Mouse (Mus musculus) embryo, embryonic 11 days (tissue): ENCODE results near the gene Sult2a8.
"Not testable (repeated sequence)": the region's sequence is repeated elsewhere in the genome, so short reads cannot be mapped to it uniquely, and the experiment has no call there.

Experiments used
- DNase-seq: peaks from one replicate; pipeline ENCODE4 v3.0.0-alpha.2; 2015

Gene Sult2a8

DNA sequence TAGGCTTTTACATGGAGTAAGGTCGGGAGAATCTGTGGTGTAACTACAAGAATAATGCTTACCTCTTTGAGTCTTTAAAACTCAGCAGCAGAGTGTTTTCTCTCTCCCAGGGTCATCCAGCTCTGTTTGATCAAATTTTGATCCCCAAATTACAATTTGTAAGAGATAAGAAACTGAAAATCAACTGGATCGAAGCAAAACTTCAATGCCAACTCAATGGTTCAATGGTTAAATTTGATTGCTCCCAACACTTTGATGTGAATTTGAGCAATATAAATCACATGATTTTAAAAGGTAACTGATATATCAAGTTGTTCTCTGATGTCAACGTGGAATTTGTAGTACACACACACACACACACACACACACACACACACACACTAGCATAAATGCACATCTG is at the start of gene Sult2a8:
Sult2a8 (minus strand) TSS at position 236 of the 400 bp plus-strand sequence.
- DNase-seq = no peak

DNA sequence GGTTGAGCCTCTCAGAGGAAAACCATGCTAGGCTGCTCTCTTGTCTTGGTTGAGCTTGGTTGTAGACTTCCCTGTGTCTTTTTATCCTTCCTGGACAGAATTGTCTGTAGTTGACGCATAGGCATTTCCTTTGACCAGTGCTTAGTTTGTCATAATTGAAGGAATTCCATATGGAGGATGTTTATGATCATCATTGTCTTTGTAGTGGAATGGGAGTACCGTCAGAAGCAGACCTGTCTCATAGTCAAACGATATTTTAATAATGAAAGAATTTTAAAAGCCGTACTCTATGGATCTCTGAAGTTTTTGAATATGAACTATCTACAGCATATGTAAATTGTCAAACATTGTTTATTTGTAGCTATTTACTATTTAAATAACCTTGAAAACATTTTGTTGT is 47.6 kb upstream of the Sult2a8 start, which contains the start of gene Sult2a7:
Sult2a7 (minus strand) TSS at position 101 of the 400 bp plus-strand sequence.
- no peak for DNase-seq

DNA sequence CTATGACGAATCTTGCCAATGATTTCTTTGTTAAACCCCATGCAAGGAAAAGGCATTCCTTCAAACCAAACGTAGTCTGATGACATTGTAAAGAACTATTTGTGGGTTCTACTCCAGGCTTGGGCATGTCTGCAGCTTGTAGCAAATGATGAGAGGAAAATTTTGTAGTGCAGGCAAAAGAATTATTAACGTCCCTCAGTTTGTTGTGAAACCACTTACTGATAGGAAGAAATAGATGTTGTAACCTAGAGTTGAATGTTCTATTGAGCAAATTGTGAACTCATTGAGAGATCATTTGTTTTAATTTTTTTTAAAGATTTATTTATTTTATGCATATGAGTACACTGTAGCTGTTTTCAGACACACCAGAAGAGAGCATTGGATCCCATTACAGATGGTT is 46.3 kb upstream of the Sult2a8 start:
- DNase-seq = no peak

DNA sequence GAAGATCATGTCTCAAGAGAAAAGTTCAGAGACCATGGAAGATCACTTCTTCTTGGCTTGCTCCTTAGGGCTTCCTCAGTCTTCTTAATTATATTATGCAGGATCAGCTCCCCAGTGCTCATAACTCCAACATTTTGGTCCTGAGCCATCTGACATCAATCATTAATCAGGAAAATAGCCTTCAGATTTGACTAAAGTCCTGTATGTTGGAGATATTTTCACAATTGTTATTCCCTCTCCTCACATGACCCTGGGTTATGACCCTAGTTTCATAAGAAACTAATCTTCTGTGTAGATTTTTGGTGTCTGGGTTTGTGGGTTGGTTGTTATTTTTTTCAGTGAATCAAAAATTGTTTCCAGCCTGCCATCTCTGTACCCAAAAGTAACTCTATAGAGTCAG is 7.0 kb downstream of the Sult2a8 start:
- DNase-seq = no peak

DNA sequence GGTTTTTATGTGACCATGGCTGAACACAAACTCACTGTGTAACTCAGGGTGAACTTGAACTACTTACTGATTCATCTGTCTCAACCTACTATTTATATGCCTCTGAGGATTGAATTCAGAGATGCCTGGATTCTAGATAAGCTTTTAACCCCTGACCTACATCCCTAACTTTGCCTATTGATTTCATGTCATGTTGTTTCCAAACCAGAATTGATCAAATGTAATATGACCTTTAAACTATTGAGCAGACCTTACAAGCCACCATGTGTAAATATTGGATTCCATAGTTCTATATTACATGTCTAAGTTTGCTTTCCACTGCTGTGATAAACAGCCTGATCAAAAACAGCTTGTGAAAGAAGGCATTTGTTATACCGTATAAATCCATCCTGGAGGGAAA is 8.1 kb downstream of the Sult2a8 start:
- no peak for DNase-seq

DNA sequence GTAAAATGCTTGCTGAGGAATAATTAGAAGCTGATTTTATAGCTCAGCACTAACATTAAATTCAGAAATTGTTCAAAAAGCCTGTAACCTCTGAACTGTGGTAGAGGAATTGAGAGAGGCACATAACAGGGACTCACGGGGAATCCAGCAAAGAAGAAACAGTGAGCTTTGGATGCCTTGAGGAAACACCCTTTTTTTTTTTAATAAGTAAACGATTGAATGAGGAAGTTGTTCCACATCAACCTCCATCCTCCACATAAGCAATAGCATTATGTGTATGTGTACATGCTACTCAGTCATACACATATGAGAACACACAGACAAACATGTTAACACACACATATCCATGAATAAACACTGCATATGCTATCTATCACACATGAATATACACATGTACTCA is 8.5 kb downstream of the Sult2a8 start:
- no peak for DNase-seq

DNA sequence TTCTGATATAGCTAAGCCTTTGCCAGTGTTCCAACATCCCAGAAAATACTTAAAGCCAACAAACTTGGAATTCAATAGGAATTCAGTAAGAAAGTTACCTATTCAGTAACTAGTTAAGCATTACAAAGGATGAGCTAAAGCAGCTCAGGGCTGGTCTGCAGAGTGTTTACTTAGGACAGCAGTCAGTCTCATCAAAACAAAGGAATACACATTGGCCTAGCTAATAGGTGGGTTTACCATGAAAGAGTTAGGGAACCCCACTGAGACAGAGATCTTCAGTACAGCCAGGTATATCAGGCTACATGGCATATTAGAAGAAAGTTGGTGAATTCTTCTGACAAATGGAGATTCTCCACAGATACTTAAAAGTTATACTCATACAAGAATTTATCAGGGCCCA is 47.2 kb downstream of the Sult2a8 start:
- not testable (repeated sequence) for DNase-seq

DNA sequence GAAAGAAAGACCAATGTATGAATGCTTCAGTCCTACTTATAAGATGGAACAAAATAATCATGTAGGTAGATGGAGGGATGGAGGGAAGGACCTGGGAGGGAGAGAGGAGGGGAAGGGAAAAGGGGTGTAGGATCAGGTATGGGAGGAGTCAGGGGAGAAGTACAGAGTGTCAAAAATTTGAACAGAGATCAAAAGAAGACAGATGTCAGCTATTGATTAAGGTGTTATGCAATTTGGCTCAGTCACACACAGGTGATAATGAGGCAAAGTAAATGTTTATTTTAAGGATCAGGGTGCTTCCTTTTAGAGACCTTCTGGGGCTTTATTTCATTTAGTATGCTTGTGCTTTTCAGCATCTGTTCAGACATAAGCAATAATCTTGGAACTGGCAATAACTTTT is 50.1 kb downstream of the Sult2a8 start:
- DNase-seq = no peak
